8 mouse cellular contexts compared by ENCODE assay signal in the genomic region with DNA sequence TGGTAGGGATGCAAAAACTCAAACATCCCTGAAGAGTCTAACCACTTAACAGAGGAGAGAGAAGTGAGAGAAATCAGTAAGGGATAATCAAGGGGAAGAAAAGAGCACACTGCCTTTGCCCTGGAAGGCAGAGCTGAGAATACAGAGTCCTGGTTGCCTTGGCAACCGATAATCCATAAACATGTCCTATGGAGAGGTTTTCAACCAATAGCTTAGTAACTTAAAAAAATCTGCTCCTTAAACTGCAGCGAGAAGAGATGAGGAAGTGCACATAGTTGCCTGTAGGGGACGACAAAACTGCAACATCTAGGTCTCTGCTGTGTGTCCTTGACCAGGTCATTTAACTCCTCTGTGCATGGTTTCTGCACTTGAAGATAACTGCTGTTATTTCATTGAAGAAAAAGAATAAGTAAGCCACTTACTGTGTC.
DNase-seq lines count a peak whose midpoint lies in the region; ATAC-seq and TF ChIP-seq lines count a peak whose summit lies in the region.

No protein-coding gene starts in this region.

- TF ChIP-seq EP300 in MEL (IDR thresholded peaks at IDR 0.05; ENCODE audit: low read depth in 1 of 2, low read length in 2 of 2), result peak in 1 of 2 experiments; percentile 7; a peak in 1 of 4 replicates

- no peak for TF ChIP-seq POLR2A in MEL (IDR thresholded peaks at IDR 0.05; ENCODE audit: control insufficient read depth in 1 of 2, insufficient read depth in 1 of 2, low read depth in 1 of 2, low read length in 2 of 2, poor library complexity in 1 of 2)

- no peak overlapping the region for H3K27ac ChIP-seq in kidney, embryonic 16.5 days (ENCODE audit: low read length)
- no peak overlapping the region for H3K27ac ChIP-seq in kidney, embryonic 15.5 days
- peak overlapping the region; percentile 37 for H3K27ac ChIP-seq in MEL (ENCODE audit: control insufficient read depth, low read depth, low read length)
- H3K27ac ChIP-seq in embryonic facial prominence, embryonic 11.5 days (replicated peaks; ENCODE audit: low read depth, low read length), result no peak overlapping the region

- H3K9me3 ChIP-seq in kidney, embryonic 16.5 days (ENCODE audit: low read length), result no peaks in the 10 kb centered on the region
- H3K9me3 ChIP-seq in kidney, embryonic 15.5 days (replicated peaks), result no peaks in the 10 kb centered on the region
- no peaks in the 10 kb centered on the region for H3K9me3 ChIP-seq in MEL (replicated peaks; ENCODE audit: insufficient read depth, low read length)
- no peaks in the 10 kb centered on the region for H3K9me3 ChIP-seq in embryonic facial prominence, embryonic 11.5 days (replicated peaks; ENCODE audit: control insufficient read depth, low read length)

- H3K9ac ChIP-seq in kidney, embryonic 16.5 days (replicated peaks; ENCODE audit: low read length), result no peak overlapping the region
- no peak overlapping the region for H3K9ac ChIP-seq in kidney, embryonic 15.5 days
- H3K9ac ChIP-seq in MEL (ENCODE audit: control insufficient read depth, low read depth, low read length, poor library complexity, severe bottlenecking), result peak overlapping the region; percentile 60
- H3K9ac ChIP-seq in embryonic facial prominence, embryonic 11.5 days (replicated peaks; ENCODE audit: low read length), result no peak overlapping the region

- peak; percentile 33; the same call in 1 of the 2 replicates for ATAC-seq in kidney, embryonic 16.5 days (ENCODE audit: low FRiP score, low TSS enrichment)
- no peak for ATAC-seq in kidney, embryonic 15.5 days (replicated peaks; ENCODE audit: low FRiP score)
- no peak for ATAC-seq in embryonic facial prominence, embryonic 11.5 days (replicated peaks; ENCODE audit: insufficient number of reproducible peaks, low FRiP score, low TSS enrichment, low read depth)

- peak; percentile 89 for DNase-seq in MEL (ENCODE audit: low read depth, low spot score)
- DNase-seq in embryonic facial prominence, embryonic 11.5 days (ENCODE audit: low spot score), result peak; percentile 41
- DNase-seq in mesoderm, embryonic 11.5 days (ENCODE audit: low read depth, low spot score), result peak; percentile 47
- DNase-seq in cerebellum, postnatal 36 days, result no peak
- DNase-seq in right cerebral cortex, postnatal 14 days, result no peak
- no peak for DNase-seq in ovary, postnatal 10 days (ENCODE audit: low spot score)

- no peaks in the 10 kb centered on the region for H3K79me2 ChIP-seq in MEL (ENCODE audit: control insufficient read depth, insufficient read depth, low read length, poor library complexity)

- H3K27me3 ChIP-seq in kidney, embryonic 16.5 days (ENCODE audit: insufficient read depth, low read length), result no peaks in the 10 kb centered on the region
- H3K27me3 ChIP-seq in kidney, embryonic 15.5 days, result no peaks in the 10 kb centered on the region
- H3K27me3 ChIP-seq in MEL (ENCODE audit: control insufficient read depth in 1 of 2, insufficient read depth in 2 of 2, low read length in 2 of 2), result no peaks in the 10 kb centered on the region
- H3K27me3 ChIP-seq in embryonic facial prominence, embryonic 11.5 days (ENCODE audit: control insufficient read depth, insufficient read depth, low read length), result no peaks in the 10 kb centered on the region

- no peak overlapping the region for H3K4me3 ChIP-seq in kidney, embryonic 16.5 days (ENCODE audit: low read length)
- no peak overlapping the region for H3K4me3 ChIP-seq in kidney, embryonic 15.5 days (replicated peaks)
- H3K4me3 ChIP-seq in MEL (ENCODE audit: control insufficient read depth in 1 of 2, insufficient read depth in 1 of 2, low read depth in 2 of 2, low read length in 2 of 2), result peak overlapping the region; percentile 62 to 73
- no peak overlapping the region for H3K4me3 ChIP-seq in embryonic facial prominence, embryonic 11.5 days (ENCODE audit: low read depth, low read length)

- peak; percentile 68 to 100 (median 91) for TF ChIP-seq CTCF in MEL (IDR thresholded peaks at IDR 0.05 in 2 of 3, conservative IDR thresholded peaks at IDR 0.05 in 1 of 3; ENCODE audit: control insufficient read depth in 1 of 3, insufficient read depth in 1 of 3, low read depth in 2 of 3, low read length in 3 of 3, poor library complexity in 1 of 3, severe bottlenecking in 1 of 3)

- WGBS in kidney, embryonic 16.5 days, result 35% methylated on average over 3 of the region's 3 CpGs
- WGBS in kidney, embryonic 15.5 days, result 39% methylated on average over 3 of the region's 3 CpGs
- 40% methylated on average over 3 of the region's 3 CpGs for WGBS in embryonic facial prominence, embryonic 11.5 days

- no peaks in the 10 kb centered on the region for H3K36me3 ChIP-seq in kidney, embryonic 16.5 days (ENCODE audit: insufficient read depth, low read length)
- no peaks in the 10 kb centered on the region for H3K36me3 ChIP-seq in kidney, embryonic 15.5 days
- peaks cover 0 to 8% of the 10 kb centered on the region in 2 experiments; a peak in 2 of 4 replicates for H3K36me3 ChIP-seq in MEL (ENCODE audit: control insufficient read depth in 1 of 2, insufficient read depth in 2 of 2, low read length in 2 of 2)
- H3K36me3 ChIP-seq in embryonic facial prominence, embryonic 11.5 days (replicated peaks; ENCODE audit: control insufficient read depth, insufficient read depth, low read depth, low read length), result no peaks in the 10 kb centered on the region

- no peak overlapping the region for H3K4me2 ChIP-seq in kidney, embryonic 16.5 days (replicated peaks; ENCODE audit: low read depth, low read length)
- H3K4me2 ChIP-seq in kidney, embryonic 15.5 days, result no peak overlapping the region
- no peak overlapping the region for H3K4me2 ChIP-seq in embryonic facial prominence, embryonic 11.5 days (ENCODE audit: low read depth, low read length)

- peaks cover 12% of the 10 kb centered on the region for H3K4me1 ChIP-seq in kidney, embryonic 16.5 days (ENCODE audit: insufficient read depth, low read length)
- peaks cover 17% of the 10 kb centered on the region for H3K4me1 ChIP-seq in kidney, embryonic 15.5 days
- peaks cover 3 to 10% of the 10 kb centered on the region in 2 experiments; a peak in 3 of 4 replicates for H3K4me1 ChIP-seq in MEL (ENCODE audit: control insufficient read depth in 1 of 2, insufficient read depth in 2 of 2, low read length in 2 of 2)
- H3K4me1 ChIP-seq in embryonic facial prominence, embryonic 11.5 days (ENCODE audit: control insufficient read depth, insufficient read depth, low read length), result no peaks in the 10 kb centered on the region

- peak; percentile 90 for TF ChIP-seq RAD21 in MEL (IDR thresholded peaks at IDR 0.05; ENCODE audit: low read depth, low read length)

TF ChIP-seq in MEL, 35 proteins besides CTCF, POLR2A, EP300 and RAD21:
- TF ChIP-seq SMC3 (IDR thresholded peaks at IDR 0.05; ENCODE audit: low read depth, low read length) (peak; percentile 79), KAT2A (conservative IDR thresholded peaks at IDR 0.05; ENCODE audit: low read depth, low read length) (no peak), SIN3A (IDR thresholded peaks at IDR 0.05; ENCODE audit: low read length) (no peak; the same call in 1 of the 2 replicates), RCOR1 (IDR thresholded peaks at IDR 0.05; ENCODE audit: low read depth, low read length) (no peak), USF2 (IDR thresholded peaks at IDR 0.05; ENCODE audit: borderline replicate concordance in 1 of 2, insufficient read depth in 1 of 2, low read depth in 1 of 2, low read length in 2 of 2) (no peak), CHD1 (IDR thresholded peaks at IDR 0.05; ENCODE audit: low read depth, low read length) (no peak), ELF1 (IDR thresholded peaks at IDR 0.05; ENCODE audit: low read depth, low read length) (peak; percentile 52; the same call in 1 of the 2 replicates), E2F4 (IDR thresholded peaks at IDR 0.05; ENCODE audit: borderline replicate concordance, low read depth, low read length) (no peak), GATA1 (IDR thresholded peaks at IDR 0.05; ENCODE audit: low read depth, low read length) (0 out of 2 replicates have a peak, but pooled peaks have one; percentile 29), JUND (IDR thresholded peaks at IDR 0.05; ENCODE audit: low read depth, low read length) (no peak), ZC3H11A (IDR thresholded peaks at IDR 0.05; ENCODE audit: low read depth, low read length) (peak; percentile 74), MYB (IDR thresholded peaks at IDR 0.05; ENCODE audit: low read depth, low read length) (no peak), MAZ (IDR thresholded peaks at IDR 0.05; ENCODE audit: low read depth, low read length) (no peak), ZNF384 (IDR thresholded peaks at IDR 0.05; ENCODE audit: low read depth, low read length) (peak; percentile 77), CHD2 (IDR thresholded peaks at IDR 0.05; ENCODE audit: low read length) (no peak)
TF ChIP-seq in MEL: peak in this region for 5.

Comparison
In these comparisons a context has a peak if more than half of its experiments do, and no peak if none do; other contexts are left out.
1. H3K4me3 ChIP-seq: peak in MEL (2 of 2); none in kidney, embryonic 16.5 days (single experiment), kidney, embryonic 15.5 days (single experiment) and embryonic facial prominence, embryonic 11.5 days (single experiment).
2. DNase-seq: peak in MEL (single experiment), embryonic facial prominence, embryonic 11.5 days (single experiment) and mesoderm, embryonic 11.5 days (single experiment); none in cerebellum, postnatal 36 days (0 of 2), right cerebral cortex, postnatal 14 days (single experiment) and ovary, postnatal 10 days (single experiment).